Mouse (Mus musculus) hindbrain, embryonic 10.5 days (tissue): ENCODE results near the gene Rhbdl3. TPM values are rescaled to one million over a fixed set of nuclear protein-coding genes. Genes with fewer than 3 reads are reported as not detected.

Experiments used
- DNase-seq: peaks from one replicate; pipeline ENCODE4 v3.0.0-alpha.2; 2017; ENCODE audit warnings: low spot score
- H3K27ac ChIP-seq: fragments of 300-500 bp; sonication (generic); 2 replicates; pipeline ENCODE4 v1.5.1; 2016; ENCODE audit warnings: mild to moderate bottlenecking, moderate library complexity
- H3K27me3 ChIP-seq: fragments of 300-500 bp; sonication (generic); 2 replicates; pipeline ENCODE4 v1.6.1; 2016; ENCODE audit warnings: mild to moderate bottlenecking; ENCODE audit not compliant: poor library complexity, insufficient read depth, severe bottlenecking
- H3K36me3 ChIP-seq: fragments of 300-500 bp; sonication (generic); 2 replicates; pipeline ENCODE4 v1.6.1; 2016; ENCODE audit warnings: mild to moderate bottlenecking, moderate library complexity
- H3K4me1 ChIP-seq: fragments of 300-500 bp; sonication (generic); replicated peaks from 2 replicates; pipeline ENCODE4 v1.6.1; 2016; ENCODE audit warnings: mild to moderate bottlenecking
- H3K4me3 ChIP-seq: fragments of 300-500 bp; sonication (generic); 2 replicates; pipeline ENCODE4 v1.5.1; 2016; ENCODE audit warnings: mild to moderate bottlenecking, moderate library complexity
- H3K9me3 ChIP-seq: fragments of 300-500 bp; sonication (generic); 2 replicates; pipeline ENCODE4 v1.6.1; 2016; ENCODE audit warnings: mild to moderate bottlenecking, moderate library complexity
- WGBS: fragments of 180-500 bp; shearing (Covaris S2); methylation state at CpG from one replicate; pipeline ENCODE4 v1.1.7; 2016; 5-methylcytosine and 5-hydroxymethylcytosine counted together
- polyA plus RNA-seq: library from polyadenylated mRNA; unstranded; fragments of >200 nt; fragmentation: Nextera tagmentation; extraction: Ambion mirVana; gene quantifications from 2 replicates; pipeline ENCODE4 v1.2.1, GENCODE M21; 2016

The Rhbdl3 gene
- 10.2 and 18.0 TPM in 2 replicates for polyA plus RNA-seq

DNA sequence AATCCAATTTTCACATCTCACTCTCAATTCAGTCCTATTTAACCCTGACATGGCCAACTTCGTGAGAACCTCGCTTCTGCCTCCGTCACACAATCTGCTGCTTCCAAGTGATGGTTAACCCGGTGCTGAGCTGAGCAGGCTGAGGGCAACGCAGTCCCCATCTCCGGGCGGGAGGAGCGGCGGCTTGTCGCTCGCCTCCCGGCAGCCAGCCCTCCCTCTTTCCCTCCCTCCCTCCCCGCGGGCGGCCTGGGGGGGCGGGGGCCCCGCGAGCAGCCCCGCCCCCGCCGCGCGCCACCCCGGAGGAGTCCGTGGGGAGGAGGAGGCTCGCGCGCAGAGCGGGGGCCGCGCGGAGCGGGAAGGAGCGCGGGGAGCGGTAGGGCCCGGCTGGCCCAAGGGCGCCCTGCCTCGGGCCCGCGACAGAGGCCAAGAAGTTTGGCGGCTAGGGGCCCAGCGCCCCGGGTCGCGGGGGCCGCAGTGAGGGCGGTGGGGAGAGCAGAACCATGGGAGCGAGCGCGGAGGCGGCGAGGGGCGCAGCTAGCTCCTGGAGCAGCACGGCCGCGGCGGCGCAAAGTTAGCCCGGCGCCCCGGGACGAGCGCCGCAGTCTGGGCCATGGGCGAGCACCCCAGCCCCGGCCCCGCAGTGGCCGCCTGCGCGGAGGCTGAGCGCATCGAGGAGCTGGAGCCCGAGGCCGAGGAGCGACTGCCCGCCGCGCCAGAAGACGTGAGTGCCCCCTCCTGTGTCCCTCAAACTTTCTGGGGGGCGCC lies at the start of gene Rhbdl3:
TSS of gene Rhbdl3 (plus strand) at position 362 of the 765 bp plus-strand sequence.
- Histone ChIP-seq H3K36me3 (peaks cover 21% of the 10 kb centered on the region), H3K9me3 (peaks cover 4% of the 10 kb centered on the region; the same call in 1 of the 2 replicates), H3K4me3 (peak within 1 kb of the TSS; percentile 79), H3K27ac (peak within 1 kb of the TSS; percentile 90), H3K27me3 (peaks cover 72% of the 10 kb centered on the region), H3K4me1 (peaks cover 54% of the 10 kb centered on the region)
- peak; percentile 69 for DNase-seq
- WGBS: 1% methylated on average over 81 of the region's 81 CpGs

DNA sequence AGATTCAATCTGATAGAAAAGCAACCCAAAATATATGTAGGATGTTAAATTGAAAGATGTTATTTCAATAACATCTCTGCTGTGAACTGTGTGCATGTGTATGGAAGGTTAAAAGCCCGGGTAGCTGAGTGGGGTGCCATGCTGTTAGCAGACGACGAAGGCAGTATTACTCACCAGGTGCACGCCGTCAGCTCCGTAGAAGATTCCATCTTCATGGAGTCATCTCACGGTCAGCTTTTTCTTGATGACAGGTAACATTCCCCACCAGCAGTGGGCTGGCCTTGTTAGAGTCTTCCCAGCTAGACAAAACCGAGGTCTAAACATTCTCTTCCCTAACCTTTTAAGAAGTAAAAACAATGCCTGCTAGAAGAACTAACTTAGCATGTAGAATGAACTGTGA lies 36.6 kb upstream of the Rhbdl3 start:
- peaks cover 85% of the 10 kb centered on the region for H3K36me3 ChIP-seq
- DNase-seq: no peak
- WGBS: 96% methylated on average over 8 of the region's 8 CpGs

DNA sequence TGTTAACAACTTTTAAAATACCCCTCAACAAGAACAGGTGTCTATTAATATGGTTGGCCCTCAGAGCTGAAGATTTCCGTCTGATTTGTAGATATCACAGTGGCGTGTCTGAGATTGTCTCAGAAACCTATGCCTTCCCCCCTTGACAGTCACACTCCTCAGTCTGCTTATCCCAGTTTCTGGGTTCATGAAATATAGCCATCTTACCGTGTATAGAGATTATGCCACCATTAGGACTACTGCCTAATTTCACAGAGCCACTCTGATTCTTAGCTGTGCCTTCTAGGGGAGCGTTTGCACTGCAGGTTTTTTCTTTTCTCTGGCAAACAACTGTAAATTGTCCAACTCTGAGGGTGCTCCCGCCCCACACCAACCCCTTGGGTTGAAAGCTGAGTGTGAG lies 29.6 kb upstream of the Rhbdl3 start:
- DNase-seq: no peak
- no peaks in the 10 kb centered on the region for H3K4me1 ChIP-seq

More for the DNA sequence above, 36.6 kb upstream of the Rhbdl3 start:
- no peak overlapping the region for H3K27ac ChIP-seq
- no peaks in the 10 kb centered on the region for H3K9me3 ChIP-seq
- H3K4me1 ChIP-seq: no peaks in the 10 kb centered on the region
- no peaks in the 10 kb centered on the region for H3K27me3 ChIP-seq
- H3K4me3 ChIP-seq: no peak overlapping the region

DNA sequence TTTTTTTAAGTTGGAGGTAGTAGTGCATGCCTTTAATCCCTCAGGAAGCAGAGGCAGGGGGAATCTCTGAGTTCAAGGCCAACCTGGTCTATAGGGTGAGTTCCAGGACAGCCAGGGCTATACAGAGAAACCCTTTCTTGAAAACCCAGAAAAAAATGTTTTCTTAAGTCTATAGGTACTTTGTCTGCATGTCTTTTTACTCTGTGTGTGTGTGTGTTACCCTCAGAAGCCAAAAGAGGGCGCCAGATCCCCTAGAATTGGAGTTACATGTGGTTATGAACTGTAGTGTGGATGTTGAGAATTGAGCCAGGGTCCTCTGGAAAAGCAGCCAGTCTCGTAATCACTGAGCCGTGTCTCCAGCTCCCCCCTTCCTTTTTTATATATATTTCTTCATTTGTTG lies 25.7 kb upstream of the Rhbdl3 start:
- WGBS: 66% methylated on average over 3 of the region's 3 CpGs
- DNase-seq: no peak
- no peak overlapping the region for H3K27ac ChIP-seq
- H3K36me3 ChIP-seq: no peaks in the 10 kb centered on the region
- H3K9me3 ChIP-seq: peaks cover 3% of the 10 kb centered on the region; the same call in 1 of the 2 replicates
- no peak overlapping the region for H3K4me3 ChIP-seq
- H3K27me3 ChIP-seq: no peaks in the 10 kb centered on the region
- H3K4me1 ChIP-seq: no peaks in the 10 kb centered on the region

More for the DNA sequence above, 29.6 kb upstream of the Rhbdl3 start:
- Histone ChIP-seq H3K27ac (no peak overlapping the region), H3K27me3 (no peaks in the 10 kb centered on the region), H3K36me3 (peaks cover 31% of the 10 kb centered on the region), H3K4me3 (no peak overlapping the region), H3K9me3 (peaks cover 3% of the 10 kb centered on the region; the same call in 1 of the 2 replicates)
- WGBS: 90% methylated on average over 5 of the region's 5 CpGs

DNA sequence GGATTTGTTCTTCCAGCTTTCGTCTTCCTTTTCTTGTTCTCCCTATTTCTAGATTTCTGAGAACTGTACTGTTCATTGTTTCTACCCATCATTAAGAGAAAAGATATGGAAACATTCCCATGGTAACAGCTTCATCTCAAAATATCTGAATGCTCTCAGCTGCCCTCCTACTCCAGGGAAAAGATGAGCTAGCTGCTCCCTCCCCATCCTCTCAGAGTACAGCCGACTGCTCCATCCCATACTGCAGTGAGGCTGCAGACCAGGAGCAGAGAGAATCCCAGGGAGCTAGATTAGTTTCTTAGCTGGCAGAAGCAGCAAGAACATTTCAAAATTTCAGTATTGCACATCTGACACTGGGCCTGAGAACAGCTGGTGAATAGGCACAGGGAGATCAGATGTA lies 22.7 kb upstream of the Rhbdl3 start:
- no peaks in the 10 kb centered on the region for H3K27me3 ChIP-seq
- no peak for DNase-seq
- no peak overlapping the region for H3K27ac ChIP-seq
- no peaks in the 10 kb centered on the region for H3K36me3 ChIP-seq
- no peak overlapping the region for H3K4me3 ChIP-seq
- H3K9me3 ChIP-seq: peaks cover 3% of the 10 kb centered on the region; the same call in 1 of the 2 replicates
- H3K4me1 ChIP-seq: no peaks in the 10 kb centered on the region
- 73% methylated on average over 2 of the region's 2 CpGs for WGBS

DNA sequence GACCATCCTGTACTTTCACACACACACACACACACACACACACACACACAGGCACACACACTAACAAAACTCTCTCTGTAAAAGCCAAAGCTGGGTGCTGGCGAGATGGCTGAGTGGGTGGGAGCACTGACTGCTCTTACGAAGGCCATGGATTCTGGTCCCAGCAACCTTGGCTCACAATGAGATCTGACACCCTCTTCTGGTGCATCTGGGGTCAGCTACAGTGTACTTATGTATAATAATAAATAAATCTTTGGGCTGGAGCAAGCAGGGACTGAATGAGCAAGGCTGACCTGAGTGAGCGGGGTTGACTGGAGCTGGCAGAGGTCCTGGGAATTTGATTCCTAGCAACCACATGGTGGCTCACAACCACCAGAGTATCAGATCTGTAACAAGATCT lies 16.9 kb upstream of the Rhbdl3 start:
- Histone ChIP-seq H3K36me3 (no peaks in the 10 kb centered on the region), H3K27me3 (no peaks in the 10 kb centered on the region), H3K4me3 (no peak overlapping the region), H3K4me1 (peaks cover 7% of the 10 kb centered on the region), H3K9me3 (no peaks in the 10 kb centered on the region), H3K27ac (no peak overlapping the region)
- WGBS: 80% methylated on average over 3 of the region's 3 CpGs
- DNase-seq: no peak

DNA sequence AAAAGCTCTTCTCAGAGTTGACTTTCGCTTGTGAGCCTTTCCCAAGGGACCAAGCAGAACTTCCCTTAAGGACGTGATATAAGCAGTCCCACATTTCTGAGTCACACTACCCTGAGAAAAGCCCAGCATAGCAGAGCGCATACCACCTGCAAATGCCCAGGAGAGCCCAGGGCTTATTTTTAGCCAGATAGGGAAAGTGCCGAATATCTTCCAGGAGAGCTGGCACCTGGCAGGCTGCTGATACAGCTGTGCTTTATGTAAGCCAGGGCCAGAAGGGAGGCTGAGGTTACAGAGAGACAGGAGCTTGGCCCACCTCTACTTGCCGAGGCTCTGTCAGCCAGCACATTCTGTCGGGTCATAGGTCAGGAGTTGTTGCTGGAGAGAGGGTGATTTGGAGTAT lies 16.1 kb upstream of the Rhbdl3 start:
- peaks cover 11% of the 10 kb centered on the region for H3K4me1 ChIP-seq
- DNase-seq: no peak
- H3K27me3 ChIP-seq: no peaks in the 10 kb centered on the region
- H3K36me3 ChIP-seq: no peaks in the 10 kb centered on the region
- no peaks in the 10 kb centered on the region for H3K9me3 ChIP-seq
- no peak overlapping the region for H3K4me3 ChIP-seq
- 55% methylated on average over 6 of the region's 6 CpGs for WGBS
- H3K27ac ChIP-seq: no peak overlapping the region

DNA sequence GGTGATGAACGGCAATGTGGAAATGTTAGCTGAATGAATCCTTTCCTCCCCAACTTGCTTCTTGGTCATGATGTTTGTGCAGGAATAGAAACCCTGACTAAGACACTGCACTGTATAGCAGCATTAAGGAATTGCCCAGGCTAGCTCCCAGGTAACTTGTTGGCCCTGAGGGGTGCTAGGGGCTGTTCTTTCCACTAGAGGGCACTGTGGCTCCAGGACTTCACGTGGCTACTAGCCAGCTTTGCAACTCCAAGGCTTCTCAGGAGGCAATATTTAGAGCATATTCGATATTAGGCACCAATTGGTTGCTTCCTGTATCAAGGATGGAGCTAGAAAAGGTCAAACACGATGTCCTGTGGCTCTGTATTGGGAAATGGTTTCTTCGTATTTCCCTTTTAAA lies 13.6 kb upstream of the Rhbdl3 start:
- no peak overlapping the region for H3K4me3 ChIP-seq
- no peaks in the 10 kb centered on the region for H3K36me3 ChIP-seq
- H3K27me3 ChIP-seq: no peaks in the 10 kb centered on the region
- H3K27ac ChIP-seq: no peak overlapping the region
- WGBS: 21% methylated on average over 5 of the region's 5 CpGs
- peaks cover 23% of the 10 kb centered on the region for H3K4me1 ChIP-seq
- DNase-seq: peak; percentile 76
- H3K9me3 ChIP-seq: 0 out of 2 replicates have a peak, but pooled peaks cover 4% of the 10 kb centered on the region

DNA sequence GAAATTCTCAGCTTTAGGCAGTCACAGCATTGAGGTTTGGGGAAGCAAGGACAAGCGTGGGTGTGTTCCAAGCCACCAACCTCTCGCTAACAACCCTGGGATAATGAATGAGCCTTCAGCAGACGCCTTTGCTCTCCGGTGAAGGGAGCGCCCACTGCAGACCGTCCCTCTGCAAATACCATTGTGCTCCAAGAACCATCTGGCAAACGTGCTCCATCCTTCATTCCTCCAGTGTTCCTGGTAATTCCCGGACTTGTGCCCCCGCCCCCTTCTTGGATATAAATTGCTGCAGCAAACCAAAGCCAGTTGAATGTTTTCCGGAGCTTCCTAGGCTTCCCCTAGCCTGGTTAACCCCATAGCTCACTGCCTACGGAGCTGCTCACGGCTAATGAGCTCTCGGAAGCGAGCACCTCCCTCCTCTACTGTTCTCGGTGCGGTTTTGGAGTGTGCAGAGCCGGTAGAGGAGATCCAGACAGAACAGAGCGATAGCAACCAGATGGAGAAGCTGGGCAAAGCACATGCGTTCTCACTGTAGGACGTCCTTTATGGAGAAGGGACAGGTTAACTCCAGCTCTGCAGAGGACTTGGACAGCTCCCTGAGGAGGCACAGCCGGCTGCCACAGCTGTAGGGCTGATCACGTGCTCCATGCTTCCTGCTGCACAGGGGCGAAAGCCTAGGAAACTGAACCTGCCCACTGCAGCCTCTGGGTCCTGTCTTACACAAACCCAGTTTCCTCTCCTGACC lies 10.8 kb upstream of the Rhbdl3 start:
- peaks cover 7% of the 10 kb centered on the region; the same call in 1 of the 2 replicates for H3K27me3 ChIP-seq
- H3K36me3 ChIP-seq: no peaks in the 10 kb centered on the region
- WGBS: 3% methylated on average over 23 of the region's 23 CpGs
- peak; percentile 59 for DNase-seq
- peaks cover 29% of the 10 kb centered on the region for H3K4me1 ChIP-seq
- peak overlapping the region; percentile 75 for H3K27ac ChIP-seq
- 0 out of 2 replicates have a peak, but pooled peaks cover 4% of the 10 kb centered on the region for H3K9me3 ChIP-seq
- H3K4me3 ChIP-seq: peak overlapping the region; percentile 51

DNA sequence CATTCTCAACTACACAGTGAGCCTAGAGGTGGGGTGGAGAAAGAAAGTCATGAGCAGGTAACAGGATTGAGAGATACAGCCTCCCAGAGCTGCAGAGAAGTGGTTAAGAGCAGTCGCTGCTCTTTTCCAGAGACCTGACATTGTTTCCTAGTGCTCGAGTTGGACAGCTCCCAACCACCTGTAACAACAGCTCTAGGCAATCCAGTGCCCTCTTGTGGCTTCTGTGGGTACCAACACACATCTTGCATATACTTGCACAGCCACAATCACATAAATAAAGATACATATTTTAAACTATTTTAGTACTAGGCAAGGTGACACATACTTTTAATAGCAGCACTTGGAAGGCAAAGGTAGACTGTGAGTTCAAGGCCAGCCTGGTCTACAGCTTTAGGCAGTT lies 9.7 kb upstream of the Rhbdl3 start:
- no peak for DNase-seq
- H3K27me3 ChIP-seq: peaks cover 18% of the 10 kb centered on the region
- H3K9me3 ChIP-seq: 0 out of 2 replicates have a peak, but pooled peaks cover 4% of the 10 kb centered on the region
- no peak overlapping the region for H3K27ac ChIP-seq
- 89% methylated on average over 2 of the region's 2 CpGs for WGBS
- H3K4me3 ChIP-seq: no peak overlapping the region
- peaks cover 39% of the 10 kb centered on the region for H3K4me1 ChIP-seq
- H3K36me3 ChIP-seq: no peaks in the 10 kb centered on the region

DNA sequence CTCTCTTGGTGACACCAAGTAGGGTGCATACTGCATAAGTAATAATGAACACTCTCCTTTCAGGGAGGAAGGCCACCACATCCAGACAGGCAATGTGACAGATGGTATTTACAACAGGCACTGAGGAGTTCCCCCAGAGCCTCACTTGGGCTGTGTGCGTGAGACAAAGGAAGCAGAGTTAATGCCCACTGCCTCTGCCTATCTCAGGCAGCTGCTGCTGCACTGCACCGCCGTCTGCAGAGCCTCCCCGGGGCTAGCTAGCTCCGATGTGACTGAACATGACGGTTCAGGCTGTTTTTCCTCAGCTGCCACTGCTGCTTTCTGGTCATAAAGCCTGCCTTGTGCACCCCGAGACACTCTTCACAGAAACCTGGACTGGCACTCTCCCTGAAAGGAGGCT lies 8.2 kb upstream of the Rhbdl3 start:
- WGBS: 56% methylated on average over 7 of the region's 7 CpGs

DNA sequence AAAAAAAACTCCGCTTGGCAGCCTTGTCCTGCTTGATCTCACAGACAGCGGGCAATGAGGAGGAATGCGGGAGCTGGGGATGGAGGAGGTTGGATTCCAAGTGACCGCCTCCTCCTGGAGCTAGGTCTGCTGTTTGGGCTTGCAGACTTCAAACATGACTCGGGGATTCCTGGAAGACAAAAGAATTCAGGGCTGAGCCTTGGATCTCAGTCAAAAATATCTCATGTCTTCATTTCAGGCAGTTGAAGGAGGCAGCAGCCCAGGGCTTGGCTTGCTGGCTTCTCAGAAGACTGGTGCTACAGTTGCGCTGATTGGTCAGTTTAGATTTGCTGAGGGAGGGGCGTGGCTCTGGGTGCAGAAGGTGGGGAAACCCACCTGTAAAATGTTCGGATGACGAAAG lies 5.6 kb upstream of the Rhbdl3 start:
- Histone ChIP-seq H3K27me3 (peaks cover 53% of the 10 kb centered on the region), H3K36me3 (no peaks in the 10 kb centered on the region), H3K4me3 (no peak overlapping the region), H3K27ac (no peak overlapping the region), H3K4me1 (peaks cover 45% of the 10 kb centered on the region), H3K9me3 (0 out of 2 replicates have a peak, but pooled peaks cover 4% of the 10 kb centered on the region)
- WGBS: 15% methylated on average over 9 of the region's 9 CpGs
- no peak for DNase-seq

More for the DNA sequence above, 8.2 kb upstream of the Rhbdl3 start:
- Histone ChIP-seq H3K36me3 (no peaks in the 10 kb centered on the region), H3K9me3 (0 out of 2 replicates have a peak, but pooled peaks cover 4% of the 10 kb centered on the region), H3K27ac (peak overlapping the region; percentile 82), H3K4me3 (no peak overlapping the region), H3K4me1 (peaks cover 39% of the 10 kb centered on the region), H3K27me3 (peaks cover 32% of the 10 kb centered on the region)
- peak; percentile 33 for DNase-seq

DNA sequence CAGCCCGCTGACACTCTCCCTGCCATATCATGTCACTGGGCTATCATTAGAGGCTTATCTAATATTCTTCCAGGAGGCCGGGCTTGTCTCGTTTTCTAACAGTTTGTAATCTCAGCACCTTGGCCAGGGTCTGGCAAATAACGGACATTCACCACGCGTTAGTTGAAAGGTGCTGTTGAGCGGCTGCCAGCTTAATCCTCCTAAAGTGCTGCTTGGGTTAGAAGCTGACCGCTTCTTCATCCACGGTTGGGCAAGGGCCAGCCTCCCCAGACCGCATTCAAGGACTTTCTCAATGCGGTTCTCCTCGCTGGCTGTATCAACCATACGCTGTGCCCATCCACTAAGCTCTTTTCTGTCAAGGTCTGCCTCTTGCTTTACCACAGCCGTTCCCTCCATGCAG lies 4.9 kb upstream of the Rhbdl3 start:
- 32% methylated on average over 14 of the region's 14 CpGs for WGBS
- Histone ChIP-seq H3K9me3 (0 out of 2 replicates have a peak, but pooled peaks cover 4% of the 10 kb centered on the region), H3K4me3 (no peak overlapping the region), H3K4me1 (peaks cover 46% of the 10 kb centered on the region), H3K27ac (no peak overlapping the region), H3K36me3 (no peaks in the 10 kb centered on the region), H3K27me3 (peaks cover 60% of the 10 kb centered on the region)
- no peak for DNase-seq
